ENCODE assay signal across 25 mouse cellular contexts in the genomic region with DNA sequence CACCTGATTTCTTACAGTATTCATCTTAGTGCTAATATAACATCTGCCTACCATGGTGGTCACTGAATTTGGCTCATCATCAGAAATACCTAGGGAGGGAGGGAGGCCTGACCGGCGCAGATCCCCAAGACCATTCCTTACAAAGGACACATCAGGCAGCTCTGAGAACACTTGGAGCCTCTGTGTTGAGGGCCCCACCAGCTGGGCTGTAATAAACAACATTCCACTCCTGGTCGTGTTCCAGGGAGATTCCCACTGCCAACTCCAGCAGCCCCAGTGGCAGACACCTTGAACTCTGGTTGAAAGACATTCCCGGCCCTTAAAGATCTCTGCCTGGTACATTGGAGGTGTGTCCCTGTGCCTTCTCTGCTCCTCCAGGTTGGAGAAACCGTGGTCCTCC. TPM values are rescaled to one million over a fixed set of nuclear protein-coding genes. Genes with fewer than 3 reads are reported as not detected.
DNase-seq lines count a peak whose midpoint lies in the region; ATAC-seq and TF ChIP-seq lines count a peak whose summit lies in the region.
"Had no signal": no experiment of that assay in that cellular context is flagged by ENCODE, and none has a peak within 500 bp of the region (broad histone marks: within the 10 kb centered on the region; RNA-seq: fewer than 3 reads in every experiment).

No protein-coding gene starts in this region.

- no peaks in the 10 kb centered on the region for H3K9me3 ChIP-seq in lung, embryonic 14.5 days (ENCODE audit: low read depth, low read length)
- H3K9me3 ChIP-seq in kidney, embryonic 15.5 days (replicated peaks): no peaks in the 10 kb centered on the region
- H3K9me3 ChIP-seq: embryonic facial prominence, embryonic 12.5 days; embryonic facial prominence, embryonic 15.5 days; forebrain, embryonic 15.5 days; heart, embryonic 15.5 days; hindbrain, embryonic 15.5 days had no signal

- H3K27me3 ChIP-seq in lung, embryonic 14.5 days (ENCODE audit: insufficient read depth, low read length): no peaks in the 10 kb centered on the region
- H3K27me3 ChIP-seq in kidney, embryonic 15.5 days: no peaks in the 10 kb centered on the region
- H3K27me3 ChIP-seq: embryonic facial prominence, embryonic 12.5 days; embryonic facial prominence, embryonic 15.5 days; forebrain, embryonic 15.5 days; heart, embryonic 12.5 days; heart, embryonic 15.5 days; hindbrain, embryonic 15.5 days; Patski had no signal

- DNase-seq in cerebellum, postnatal 10 days: peak; percentile 51 to 61
- peak; percentile 71 for DNase-seq in lung, embryonic 14.5 days
- DNase-seq in lung, adult 2 months: no peak
- peak; percentile 20 for DNase-seq in lung, postnatal 14 days
- peak; percentile 39 to 62 for DNase-seq in lung, postnatal 4 days
- DNase-seq in thymus, postnatal 14 days: no peak
- DNase-seq: adrenal gland, postnatal 10 days; cerebellum, adult 11-12 months; cerebellum, adult 8-10 months; cerebellum, postnatal 14 days; gastrocnemius, postnatal 25 days; heart, adult 18-20 months; heart, postnatal 14 days; heart, postnatal 4 days had no signal

- no peaks in the 10 kb centered on the region for H3K36me3 ChIP-seq in lung, embryonic 14.5 days (ENCODE audit: insufficient read depth)
- no peaks in the 10 kb centered on the region for H3K36me3 ChIP-seq in kidney, embryonic 15.5 days
- H3K36me3 ChIP-seq: embryonic facial prominence, embryonic 12.5 days; embryonic facial prominence, embryonic 15.5 days; forebrain, embryonic 15.5 days; heart, embryonic 12.5 days; heart, embryonic 15.5 days had no signal

- no peak overlapping the region for H3K4me3 ChIP-seq in lung, embryonic 14.5 days (ENCODE audit: low read depth, low read length)
- H3K4me3 ChIP-seq in lung, adult 2 months (replicated peaks; ENCODE audit: extremely low read depth, low read depth, low read length): no peak overlapping the region
- H3K4me3 ChIP-seq in kidney, embryonic 15.5 days (replicated peaks): no peak overlapping the region
- H3K4me3 ChIP-seq: embryonic facial prominence, embryonic 12.5 days; embryonic facial prominence, embryonic 15.5 days; forebrain, embryonic 15.5 days; heart, embryonic 12.5 days; heart, embryonic 15.5 days; hindbrain, embryonic 15.5 days had no signal

- no peak for TF ChIP-seq CTCF in lung, embryonic 14.5 days (IDR thresholded peaks at IDR 0.05; ENCODE audit: low read depth)
- no peak for TF ChIP-seq CTCF in lung, adult 2 months (IDR thresholded peaks at IDR 0.05; ENCODE audit: insufficient read depth, low read length)

- ATAC-seq in cerebellum, adult (ENCODE audit: insufficient number of reproducible peaks, low FRiP score, low TSS enrichment): no peak
- ATAC-seq in lung, embryonic 14.5 days (ENCODE audit: insufficient read depth): peak; percentile 82
- no peak for ATAC-seq in kidney, embryonic 15.5 days (replicated peaks; ENCODE audit: low FRiP score)
- ATAC-seq: forebrain, embryonic 15.5 days; Patski had no signal

- H3K27ac ChIP-seq in lung, embryonic 14.5 days (ENCODE audit: low read depth): no peak overlapping the region
- no peak overlapping the region for H3K27ac ChIP-seq in kidney, embryonic 15.5 days
- H3K27ac ChIP-seq: embryonic facial prominence, embryonic 12.5 days; embryonic facial prominence, embryonic 15.5 days; forebrain, embryonic 15.5 days; heart, embryonic 15.5 days; hindbrain, embryonic 15.5 days had no signal

- H3K4me2 ChIP-seq in lung, embryonic 14.5 days: no peak overlapping the region
- no peak overlapping the region for H3K4me2 ChIP-seq in kidney, embryonic 15.5 days
- H3K4me2 ChIP-seq: embryonic facial prominence, embryonic 12.5 days; embryonic facial prominence, embryonic 15.5 days; forebrain, embryonic 15.5 days; heart, embryonic 12.5 days; heart, embryonic 15.5 days; hindbrain, embryonic 15.5 days had no signal

- H3K9ac ChIP-seq in lung, embryonic 14.5 days: no peak overlapping the region
- H3K9ac ChIP-seq in kidney, embryonic 15.5 days: no peak overlapping the region
- H3K9ac ChIP-seq: embryonic facial prominence, embryonic 12.5 days; embryonic facial prominence, embryonic 15.5 days; forebrain, embryonic 15.5 days; heart, embryonic 12.5 days; heart, embryonic 15.5 days; hindbrain, embryonic 15.5 days had no signal

- no peak for TF ChIP-seq POLR2A in lung, adult 2 months (IDR thresholded peaks at IDR 0.05; ENCODE audit: borderline replicate concordance, extremely low read depth, low read depth, low read length)

- WGBS in lung, embryonic 14.5 days: 47% methylated on average over 5 of the region's 5 CpGs
- WGBS in lung, adult 2 months: 57% methylated on average over 5 of the region's 5 CpGs
- 71% methylated on average over 5 of the region's 5 CpGs for WGBS in kidney, embryonic 15.5 days

- H3K4me1 ChIP-seq in lung, embryonic 14.5 days (ENCODE audit: insufficient read depth): no peaks in the 10 kb centered on the region; the same call in 1 of the 2 replicates
- no peaks in the 10 kb centered on the region for H3K4me1 ChIP-seq in lung, adult 2 months (ENCODE audit: control insufficient read depth, insufficient read depth, low read length)
- no peaks in the 10 kb centered on the region for H3K4me1 ChIP-seq in kidney, embryonic 15.5 days
- H3K4me1 ChIP-seq: embryonic facial prominence, embryonic 12.5 days; embryonic facial prominence, embryonic 15.5 days; forebrain, embryonic 15.5 days; heart, embryonic 12.5 days; heart, embryonic 15.5 days had no signal

RNA-seq across cellular contexts. Expression of gene Hmgb4, which starts 54.6 kb away (rescaled TPM):
- polyA plus RNA-seq in lung, embryonic 14.5 days (2014; fragmentation: Nextera tagmentation; extraction: Ambion mirVana): not detected in 2 replicates
- polyA plus RNA-seq in lung, adult 2 months (2012; rRNA removed): not detected in 2 replicates
- not detected in 2 replicates for polyA plus RNA-seq in kidney, embryonic 15.5 days (2015; fragmentation: Nextera tagmentation; extraction: Ambion mirVana)
- polyA plus RNA-seq: embryonic facial prominence, embryonic 12.5 days; embryonic facial prominence, embryonic 15.5 days; forebrain, embryonic 11.5 days; forebrain, embryonic 15.5 days; heart, embryonic 12.5 days; heart, embryonic 15.5 days; hindbrain, embryonic 11.5 days; hindbrain, embryonic 15.5 days; Patski had no signal

Comparison
In these comparisons a context has a peak if more than half of its experiments do, and no peak if none do; other contexts are left out.
1. DNase-seq: peak in cerebellum, postnatal 10 days (2 of 2), lung, embryonic 14.5 days (single experiment), lung, postnatal 14 days (single experiment) and lung, postnatal 4 days (2 of 2); none in lung, adult 2 months (single experiment) and thymus, postnatal 14 days (single experiment).